Mouse (Mus musculus) stomach, embryonic 14.5 days (tissue): Measurements from ENCODE around the gene Cd9. TPM values are rescaled to one million over a fixed set of nuclear protein-coding genes. Genes with fewer than 3 reads are reported as not detected.

ENCODE experiments used
- ATAC-seq: fragments of 200-750 bp; cut with Nextera tagmentation; 2 replicates; pipeline ENCODE4 v1.8.0; 2017; ENCODE audit warnings: low read depth, moderate TSS enrichment; ENCODE audit not compliant: insufficient number of reproducible peaks, insufficient read depth, low FRiP score
- H3K27ac ChIP-seq: fragments of 300-500 bp; sonication (generic); 2 replicates; pipeline ENCODE4 v1.5.1; 2014; ENCODE audit warnings: mild to moderate bottlenecking, low read length, moderate library complexity, mixed read lengths
- H3K27me3 ChIP-seq: fragments of 300-500 bp; sonication (generic); 2 replicates; pipeline ENCODE4 v1.6.1; 2014; ENCODE audit warnings: low read length, control low read depth, mixed read lengths; ENCODE audit not compliant: control insufficient read depth, insufficient read depth
- H3K36me3 ChIP-seq: fragments of 300-500 bp; sonication (generic); 2 replicates; pipeline ENCODE4 v1.6.1; 2014; ENCODE audit warnings: mild to moderate bottlenecking, control low read depth, low read length, moderate library complexity, mixed read lengths; ENCODE audit not compliant: control insufficient read depth, insufficient read depth
- H3K4me1 ChIP-seq: fragments of 300-500 bp; sonication (generic); 2 replicates; pipeline ENCODE4 v1.6.1; 2014; ENCODE audit warnings: low read length, control low read depth, mixed read lengths; ENCODE audit not compliant: control insufficient read depth, insufficient read depth
- H3K4me2 ChIP-seq: fragments of 300-500 bp; sonication (generic); replicated peaks from 2 replicates; pipeline ENCODE4 v1.6.1; 2014; ENCODE audit warnings: low read depth, low read length, control low read depth
- H3K4me3 ChIP-seq: fragments of 300-500 bp; sonication (generic); 2 replicates; pipeline ENCODE4 v1.5.1; 2014; ENCODE audit warnings: low read depth, low read length, control low read depth
- H3K9ac ChIP-seq: fragments of 300-500 bp; sonication (generic); replicated peaks from 2 replicates; pipeline ENCODE4 v1.6.1; 2014; ENCODE audit warnings: low read depth, mild to moderate bottlenecking, control low read depth, low read length, moderate library complexity, mixed read lengths
- H3K9me3 ChIP-seq: fragments of 300-500 bp; sonication (generic); 2 replicates; pipeline ENCODE4 v1.6.1; 2016; ENCODE audit warnings: low read depth, low read length, control low read depth; ENCODE audit not compliant: control insufficient read depth
- WGBS: fragments of 180-500 bp; shearing (Covaris S2); extraction: QIAGEN DNeasy Blood & Tissue Kit; methylation state at CpG from one replicate; pipeline ENCODE4 v1.1.7; 2014; 5-methylcytosine and 5-hydroxymethylcytosine counted together
- polyA plus RNA-seq: library from polyadenylated mRNA; unstranded; fragments of >200 nt; fragmentation: Nextera tagmentation; extraction: Ambion mirVana; gene quantifications from 2 replicates; pipeline ENCODE4 v1.2.1, GENCODE M21; 2014

Cd9 gene
- polyA plus RNA-seq: 286 and 302 TPM in 2 replicates

DNA sequence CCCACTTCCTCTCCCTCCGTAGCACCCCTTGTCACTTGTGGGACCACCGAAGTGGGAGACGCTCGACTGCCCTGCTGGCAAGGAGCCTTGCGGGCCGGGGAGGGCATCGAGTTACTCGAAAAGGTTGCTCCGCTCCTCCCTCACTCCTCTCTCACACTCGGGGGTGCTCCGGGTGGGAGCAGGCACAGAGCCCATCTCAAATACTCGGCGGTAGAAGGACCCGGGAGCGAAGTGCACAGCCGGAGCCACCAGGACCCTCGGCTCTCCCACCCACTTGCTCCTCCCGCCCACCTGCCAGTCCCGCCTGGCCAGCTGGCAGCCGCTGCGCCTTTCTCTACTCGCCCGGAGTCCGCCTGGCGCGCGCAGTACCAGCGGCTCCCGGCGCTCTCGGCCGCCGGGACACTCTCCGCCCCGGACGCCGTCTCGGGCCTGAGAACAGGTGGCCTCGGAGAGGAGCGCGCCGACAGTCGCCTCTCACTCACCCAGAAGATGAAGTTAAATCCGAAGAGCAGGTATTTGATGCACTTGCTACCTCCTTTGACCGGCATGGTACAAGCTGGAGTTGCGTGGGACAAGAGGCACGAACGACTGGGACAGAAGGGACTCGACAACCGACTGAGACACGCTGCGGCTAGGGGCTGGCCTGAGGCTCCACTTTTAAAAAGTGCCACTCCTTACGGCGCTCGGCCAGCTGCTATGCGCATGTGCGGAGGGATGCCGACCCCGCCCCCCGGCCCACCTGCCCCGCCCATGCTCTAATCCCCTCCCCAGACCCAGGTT, at the start of gene Cd9:
Gene Cd9 (minus strand): TSS at position 700 of the 780 bp plus-strand sequence.
- H3K27ac ChIP-seq: peak within 1 kb of the TSS; percentile 84
- no peaks in the 10 kb centered on the region for H3K36me3 ChIP-seq
- peak within 1 kb of the TSS; percentile 85 for H3K4me2 ChIP-seq
- H3K4me1 ChIP-seq: peaks cover 5% of the 10 kb centered on the region; the same call in 1 of the 2 replicates
- under 1% methylated on average over 60 of the region's 61 CpGs for WGBS
- peak within 1 kb of the TSS; percentile 74 for H3K4me3 ChIP-seq
- ATAC-seq: peak; percentile 88
- H3K9ac ChIP-seq: peak within 1 kb of the TSS; percentile 81
- H3K9me3 ChIP-seq: no peaks in the 10 kb centered on the region
- no peaks in the 10 kb centered on the region for H3K27me3 ChIP-seq

GRCm38 (mm10) chr6:125541296-125541695, 46.7 kb upstream of the Cd9 start:
- Histone ChIP-seq H3K4me3 (no peak overlapping the region), H3K27ac (no peak overlapping the region), H3K4me2 (no peak overlapping the region), H3K9ac (no peak overlapping the region), H3K9me3 (no peaks in the 10 kb centered on the region), H3K36me3 (no peaks in the 10 kb centered on the region), H3K4me1 (peaks cover 4% of the 10 kb centered on the region), H3K27me3 (no peaks in the 10 kb centered on the region)
- 79% methylated on average over 6 of the region's 6 CpGs for WGBS
- ATAC-seq: no peak

DNA sequence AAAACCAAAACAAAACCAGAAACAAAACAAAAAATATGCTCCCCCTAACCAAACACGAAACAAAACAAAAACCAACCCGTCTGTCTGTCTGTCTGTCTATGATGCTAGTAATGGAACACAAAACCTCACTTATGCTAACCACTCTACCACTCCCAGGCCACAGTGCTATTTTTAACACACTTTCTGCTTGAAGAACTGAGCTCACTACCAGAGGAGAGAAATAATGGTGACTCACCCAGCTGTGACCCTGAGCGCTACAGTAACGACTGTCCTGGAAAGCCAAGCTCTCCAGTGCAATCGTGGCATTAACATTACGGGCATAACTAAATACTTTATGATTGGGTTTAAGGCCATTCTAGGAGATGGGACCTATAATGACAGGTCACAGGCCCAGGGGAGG, 46.2 kb upstream of the Cd9 start:
- H3K4me3 ChIP-seq: no peak overlapping the region
- no peaks in the 10 kb centered on the region for H3K9me3 ChIP-seq
- no peaks in the 10 kb centered on the region for H3K27me3 ChIP-seq
- H3K4me2 ChIP-seq: no peak overlapping the region
- WGBS: 91% methylated on average over 6 of the region's 6 CpGs
- H3K27ac ChIP-seq: no peak overlapping the region
- H3K36me3 ChIP-seq: no peaks in the 10 kb centered on the region
- H3K9ac ChIP-seq: no peak overlapping the region
- ATAC-seq: no peak
- H3K4me1 ChIP-seq: peaks cover 4% of the 10 kb centered on the region

GRCm38 (mm10) chr6:125540199-125540598, 45.6 kb upstream of the Cd9 start:
- no peak overlapping the region for H3K9ac ChIP-seq
- H3K27me3 ChIP-seq: no peaks in the 10 kb centered on the region
- H3K4me3 ChIP-seq: no peak overlapping the region
- peaks cover 4% of the 10 kb centered on the region for H3K4me1 ChIP-seq
- no peak for ATAC-seq
- H3K9me3 ChIP-seq: no peaks in the 10 kb centered on the region
- 80% methylated on average over 10 of the region's 10 CpGs for WGBS
- H3K36me3 ChIP-seq: no peaks in the 10 kb centered on the region
- no peak overlapping the region for H3K27ac ChIP-seq
- H3K4me2 ChIP-seq: no peak overlapping the region

DNA sequence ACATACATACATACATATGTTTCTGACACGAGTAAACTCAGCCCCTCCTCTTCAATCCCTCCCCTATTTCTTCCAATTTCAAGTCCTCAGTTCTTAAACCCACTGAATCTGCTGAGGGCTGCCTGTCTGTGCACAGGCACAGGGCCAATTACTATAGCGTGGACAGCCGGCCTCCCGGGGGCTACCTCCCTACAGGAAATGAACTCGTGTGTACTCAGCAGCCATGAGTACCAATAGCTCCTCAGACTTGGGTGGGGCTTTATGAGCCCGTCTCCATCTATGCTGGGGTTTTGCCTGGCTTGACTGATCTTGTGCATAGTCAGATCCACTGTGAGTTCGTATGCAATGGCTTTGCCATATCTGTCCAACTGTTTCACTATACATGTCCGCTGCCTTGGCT, 44.8 kb upstream of the Cd9 start:
- 38% methylated on average over 8 of the region's 8 CpGs for WGBS
- H3K36me3 ChIP-seq: no peaks in the 10 kb centered on the region
- peaks cover 4% of the 10 kb centered on the region for H3K4me1 ChIP-seq
- H3K9me3 ChIP-seq: no peaks in the 10 kb centered on the region
- no peaks in the 10 kb centered on the region for H3K27me3 ChIP-seq
- ATAC-seq: peak; percentile 63; the same call in 1 of the 2 replicates
- no peak overlapping the region for H3K4me2 ChIP-seq
- no peak overlapping the region for H3K9ac ChIP-seq
- H3K4me3 ChIP-seq: no peak overlapping the region
- H3K27ac ChIP-seq: no peak overlapping the region

- Histone ChIP-seq H3K4me3 (no peak overlapping the region), H3K27me3 (no peaks in the 10 kb centered on the region), H3K27ac (no peak overlapping the region), H3K4me2 (no peak overlapping the region), H3K9ac (no peak overlapping the region), H3K9me3 (no peaks in the 10 kb centered on the region), H3K4me1 (peaks cover 4% of the 10 kb centered on the region; the same call in 1 of the 2 replicates), H3K36me3 (no peaks in the 10 kb centered on the region)
- no peak for ATAC-seq
- 87% methylated on average over 5 of the region's 5 CpGs for WGBS
These were observed 43.9 kb upstream of the Cd9 start for GRCm38 (mm10) chr6:125538469-125538868.

- Histone ChIP-seq H3K4me3 (no peak overlapping the region), H3K4me2 (no peak overlapping the region), H3K9me3 (no peaks in the 10 kb centered on the region), H3K27ac (no peak overlapping the region), H3K36me3 (no peaks in the 10 kb centered on the region), H3K4me1 (peaks cover 4% of the 10 kb centered on the region; the same call in 1 of the 2 replicates), H3K27me3 (no peaks in the 10 kb centered on the region), H3K9ac (no peak overlapping the region)
- 84% methylated on average over 5 of the region's 5 CpGs for WGBS
- ATAC-seq: no peak
These were observed 40.4 kb upstream of the Cd9 start for GRCm38 (mm10) chr6:125534990-125535389.

DNA sequence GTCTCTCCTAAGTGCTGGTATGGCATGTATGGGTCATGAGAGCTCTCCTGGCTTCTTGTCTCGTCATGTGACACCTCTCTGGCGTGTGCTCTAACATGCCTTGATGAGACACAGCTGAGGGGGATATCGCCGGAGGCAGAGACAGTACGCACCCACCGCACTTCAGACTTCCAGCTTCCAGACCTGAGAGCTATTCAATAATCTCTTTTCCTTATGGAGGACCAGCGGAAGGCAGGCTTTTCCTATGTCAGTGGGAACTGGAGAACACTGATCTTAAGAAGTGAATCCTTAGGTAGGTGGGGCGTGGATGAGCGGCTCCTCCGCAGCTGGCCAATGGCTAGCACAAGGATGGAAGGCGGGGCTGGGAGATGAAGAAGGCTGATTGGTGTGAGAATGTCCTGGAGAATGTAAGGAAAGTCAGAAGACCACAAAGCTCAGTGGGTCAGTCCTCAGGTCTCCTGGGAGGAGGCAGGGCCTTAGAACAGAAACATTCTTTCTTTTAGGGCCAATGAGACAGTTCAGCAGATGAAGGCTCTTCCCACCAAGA, 38.6 kb upstream of the Cd9 start:
- 83% methylated on average over 11 of the region's 11 CpGs for WGBS

More for the DNA sequence above, 38.6 kb upstream of the Cd9 start:
- Histone ChIP-seq H3K4me3 (no peak overlapping the region), H3K4me1 (no peaks in the 10 kb centered on the region), H3K4me2 (no peak overlapping the region), H3K36me3 (no peaks in the 10 kb centered on the region), H3K9me3 (no peaks in the 10 kb centered on the region), H3K27me3 (no peaks in the 10 kb centered on the region), H3K27ac (no peak overlapping the region), H3K9ac (no peak overlapping the region)
- ATAC-seq: no peak
